Comparison of ENCODE assay signal across 7 mouse cellular contexts in the genomic region with DNA sequence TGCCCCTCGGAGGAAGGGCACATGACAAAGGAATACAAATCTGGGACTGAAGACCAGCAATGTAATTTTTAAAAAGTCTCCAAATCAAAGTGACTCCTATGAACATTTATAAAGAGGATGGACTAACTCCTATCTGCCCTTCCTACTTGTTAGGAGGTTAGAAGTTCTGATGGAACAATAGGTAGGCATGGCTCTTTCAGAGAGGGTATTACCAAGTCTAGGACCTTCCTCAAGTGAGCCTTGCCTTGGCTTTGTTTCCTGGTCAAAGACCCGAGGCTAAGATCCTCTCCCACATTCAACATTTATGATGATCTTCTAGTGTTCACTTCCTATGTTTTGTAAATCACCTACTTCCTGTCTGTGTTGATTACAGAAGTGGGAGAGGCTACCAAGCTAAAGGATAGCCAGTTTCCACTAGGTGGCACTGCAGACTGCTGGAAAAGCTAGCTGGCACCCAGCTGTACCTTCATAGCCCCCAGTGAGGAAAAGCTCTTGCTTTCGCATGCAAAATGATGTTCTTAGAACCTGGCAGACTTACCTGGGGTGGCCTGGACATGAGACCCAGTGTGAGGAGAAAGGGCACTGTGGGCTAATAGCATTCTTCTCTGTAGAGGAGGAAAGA.
A peak's percentile ranks its signal among the peaks of the same experiment; 100 is the strongest.
DNase-seq lines count a peak whose midpoint lies in the region; ATAC-seq and TF ChIP-seq lines count a peak whose summit lies in the region.

No protein-coding gene starts in this region.

- peak; percentile 90 for TF ChIP-seq CTCF in Patski (IDR thresholded peaks at IDR 0.05)

- POLR2A ChIA-PET in Patski (lab: Charles Lee), result no interaction called here

- H3K9me3 ChIP-seq in forebrain, embryonic 13.5 days (replicated peaks), result no peaks in the 10 kb centered on the region
- H3K9me3 ChIP-seq in hindbrain, embryonic 16.5 days (ENCODE audit: control insufficient read depth, low read length), result no peaks in the 10 kb centered on the region

- DNase-seq in Patski (ENCODE audit: low read depth, low spot score), result no peak
- DNase-seq in c-Kit-positive CD71-positive TER-119-positive erythroid progenitor cells, embryonic 14.5 days (ENCODE audit: low spot score), result peak; percentile 4
- peak; percentile 50 to 64 for DNase-seq in left cerebral cortex, adult 18-20 months (ENCODE audit: low spot score in 2 of 2)
- DNase-seq in mesoderm, embryonic 11.5 days (ENCODE audit: low read depth, low spot score), result peak; percentile 73
- peak; percentile 29 to 59 for DNase-seq in spleen, postnatal 4 days (ENCODE audit: low spot score in 2 of 2)

- CTCF ChIA-PET in Patski (lab: Charles Lee), result interaction anchor here (0.8 to 4.5 kb wide), 16 partner anchors 9 to 1117 kb away, joined by 3 to 38 read pairs (median 4); no protein-coding TSS in a partner anchor

- H3K27ac ChIP-seq in forebrain, embryonic 13.5 days, result no peak overlapping the region
- H3K27ac ChIP-seq in hindbrain, embryonic 16.5 days (ENCODE audit: low read depth, low read length), result no peak overlapping the region

- H3K4me1 ChIP-seq in forebrain, embryonic 13.5 days, result no peaks in the 10 kb centered on the region
- no peaks in the 10 kb centered on the region for H3K4me1 ChIP-seq in hindbrain, embryonic 16.5 days (ENCODE audit: control insufficient read depth, insufficient read depth, low read depth, low read length)

- H3K4me2 ChIP-seq in forebrain, embryonic 13.5 days, result no peak overlapping the region
- no peak overlapping the region for H3K4me2 ChIP-seq in hindbrain, embryonic 16.5 days (ENCODE audit: low read length)

- H3K9ac ChIP-seq in forebrain, embryonic 13.5 days, result no peak overlapping the region
- H3K9ac ChIP-seq in hindbrain, embryonic 16.5 days (ENCODE audit: low read depth, low read length), result no peak overlapping the region

- WGBS in forebrain, embryonic 13.5 days, result 48% methylated on average over 3 of the region's 3 CpGs
- 40% methylated on average over 3 of the region's 3 CpGs for WGBS in hindbrain, embryonic 16.5 days

- peaks cover 64% of the 10 kb centered on the region for H3K36me3 ChIP-seq in forebrain, embryonic 13.5 days (ENCODE audit: poor library complexity, severe bottlenecking)
- 0 out of 2 replicates have a peak, but pooled peaks cover 8% of the 10 kb centered on the region for H3K36me3 ChIP-seq in hindbrain, embryonic 16.5 days (ENCODE audit: control insufficient read depth, insufficient read depth, low read length)

- H3K4me3 ChIP-seq in forebrain, embryonic 13.5 days, result no peak overlapping the region
- no peak overlapping the region for H3K4me3 ChIP-seq in hindbrain, embryonic 16.5 days (ENCODE audit: low read length)

- in situ Hi-C loops in Patski (cut with MboI; ENCODE audit: low pct_unique_long_range_greater_than_20kb), result loop anchor here (5.0 to 25.0 kb wide), 3 partner anchors 282 to 608 kb away; no protein-coding TSS in a partner anchor

- peak; percentile 95 for ATAC-seq in Patski
- ATAC-seq in forebrain, embryonic 13.5 days, result peak; percentile 85
- peak; percentile 87 for ATAC-seq in hindbrain, embryonic 16.5 days

- H3K27me3 ChIP-seq in Patski, result peaks cover 19% of the 10 kb centered on the region
- H3K27me3 ChIP-seq in forebrain, embryonic 13.5 days, result no peaks in the 10 kb centered on the region
- no peaks in the 10 kb centered on the region for H3K27me3 ChIP-seq in hindbrain, embryonic 16.5 days (replicated peaks; ENCODE audit: control insufficient read depth, insufficient read depth, low read length)
